Mouse (Mus musculus) thymus, adult 2 months (tissue): ENCODE results near the gene Zscan2. TPM values are rescaled to one million over a fixed set of nuclear protein-coding genes. Genes with fewer than 3 reads are reported as not detected.

Experiments used
- DNase-seq: peaks from one replicate; pipeline ENCODE4 v3.0.0; 2021
- H3K27ac ChIP-seq: fragments of 200-500 bp; 2 replicates; pipeline ENCODE4 v1.5.1; 2012; ENCODE audit warnings: low read length, control low read depth; ENCODE audit not compliant: control insufficient read depth, insufficient read depth
- H3K27me3 ChIP-seq: fragments of 200-500 bp; 2 replicates; pipeline ENCODE4 v1.6.1; 2012; ENCODE audit warnings: mild to moderate bottlenecking, low read length, moderate library complexity, mixed read lengths; ENCODE audit not compliant: control insufficient read depth, insufficient read depth
- H3K36me3 ChIP-seq: fragments of 200-500 bp; 2 replicates; pipeline ENCODE4 v1.6.1; 2012; ENCODE audit warnings: mild to moderate bottlenecking, low read length, moderate library complexity; ENCODE audit not compliant: control insufficient read depth, insufficient read depth
- H3K4me1 ChIP-seq: fragments of 200-500 bp; replicated peaks from 2 replicates; pipeline ENCODE4 v1.6.1; 2012; ENCODE audit warnings: low read length; ENCODE audit not compliant: control insufficient read depth, insufficient read depth
- H3K4me3 ChIP-seq: fragments of 200-500 bp; 2 replicates; pipeline ENCODE4 v1.5.1; 2012; ENCODE audit warnings: mild to moderate bottlenecking, low read length, control low read depth, moderate library complexity; ENCODE audit not compliant: control insufficient read depth, insufficient read depth
- CTCF ChIP-seq: fragments of 200-500 bp; IDR thresholded peaks from 2 replicates; pipeline ENCODE4 v1.5.1; 2012; ENCODE audit warnings: mild to moderate bottlenecking, control low read depth, low read length, moderate library complexity, borderline replicate concordance; ENCODE audit not compliant: control insufficient read depth, poor library complexity, insufficient read depth; ENCODE audit errors: extremely low read depth
- POLR2A ChIP-seq: fragments of 200-500 bp; IDR thresholded peaks from 2 replicates; pipeline ENCODE4 v1.6.1; 2012; ENCODE audit warnings: mild to moderate bottlenecking, low read length, control low read depth, moderate library complexity; ENCODE audit not compliant: control insufficient read depth, poor library complexity, insufficient read depth; ENCODE audit errors: extremely low read depth
- WGBS: fragments of 180-500 bp; shearing (Covaris S2); methylation state at CpG from one replicate; pipeline ENCODE4 v1.1.7; 2018; 5-methylcytosine and 5-hydroxymethylcytosine counted together
- polyA plus RNA-seq: library from polyadenylated mRNA; depleted of rRNA; stranded (reverse); fragments of >200 nt; gene quantifications from 2 replicates; pipeline ENCODE4 v1.2.3, GENCODE M21; 2012

Zscan2 gene
- polyA plus RNA-seq, 1 experiment: 26.2 TPM

- no peak for DNase-seq
- 91% methylated on average over 11 of the region's 11 CpGs for WGBS
- Histone ChIP-seq H3K36me3 (no peaks in the 10 kb centered on the region), H3K27ac (no peak overlapping the region), H3K4me3 (no peak overlapping the region), H3K4me1 (peaks cover 22% of the 10 kb centered on the region), H3K27me3 (no peaks in the 10 kb centered on the region; the same call in 1 of the 2 replicates)
- no peak for TF ChIP-seq POLR2A
- no peak for TF ChIP-seq CTCF
Measured at GRCm38 (mm10) chr7:80903625-80904422, 43.1 kb downstream of the Zscan2 start.

- TF ChIP-seq CTCF (no peak), POLR2A (0 out of 2 replicates have a peak, but pooled peaks have one; percentile 37)
- H3K4me1 ChIP-seq: peaks cover 22% of the 10 kb centered on the region
- peak; percentile 70 for DNase-seq
- peak within 1 kb of the TSS; percentile 31; the same call in 1 of the 2 replicates for H3K27ac ChIP-seq
- no peaks in the 10 kb centered on the region for H3K36me3 ChIP-seq
- H3K27me3 ChIP-seq: no peaks in the 10 kb centered on the region; the same call in 1 of the 2 replicates
- peak within 1 kb of the TSS; percentile 70 for H3K4me3 ChIP-seq
- 4% methylated on average over 19 of the region's 19 CpGs for WGBS
Measured at GRCm38 (mm10) chr7:80904921-80905515, 44.3 kb downstream of the Zscan2 start, which contains the start of gene Nmb. TSS of gene Nmb (minus strand) at chr7:80905076.

DNA sequence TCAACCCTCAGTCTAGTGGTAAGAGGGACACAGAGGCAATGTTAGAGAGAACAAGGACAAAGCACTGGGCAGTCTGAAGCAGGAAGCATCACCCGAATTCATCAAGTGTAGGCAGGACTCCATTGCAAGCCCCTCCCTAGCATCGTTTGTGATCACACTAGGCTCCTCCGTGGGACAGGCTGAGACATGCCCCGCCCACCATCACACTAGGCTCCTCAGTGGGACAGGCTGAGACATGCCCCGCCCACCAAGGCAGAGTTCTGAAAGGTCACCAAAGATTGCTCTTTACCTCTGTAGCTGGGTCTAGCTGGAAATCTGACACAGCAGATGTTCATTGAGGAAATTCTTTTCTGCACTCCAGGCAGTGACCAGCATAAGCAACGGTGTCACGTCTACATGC, 50.3 kb downstream of the Zscan2 start:
- Histone ChIP-seq H3K4me3 (no peak overlapping the region), H3K27me3 (no peaks in the 10 kb centered on the region), H3K4me1 (no peaks in the 10 kb centered on the region; the same call in 1 of the 2 replicates), H3K27ac (no peak overlapping the region), H3K36me3 (peaks cover 37% of the 10 kb centered on the region)
- DNase-seq: no peak
- WGBS: 84% methylated on average over 7 of the region's 7 CpGs
- TF ChIP-seq CTCF: no peak

DNA sequence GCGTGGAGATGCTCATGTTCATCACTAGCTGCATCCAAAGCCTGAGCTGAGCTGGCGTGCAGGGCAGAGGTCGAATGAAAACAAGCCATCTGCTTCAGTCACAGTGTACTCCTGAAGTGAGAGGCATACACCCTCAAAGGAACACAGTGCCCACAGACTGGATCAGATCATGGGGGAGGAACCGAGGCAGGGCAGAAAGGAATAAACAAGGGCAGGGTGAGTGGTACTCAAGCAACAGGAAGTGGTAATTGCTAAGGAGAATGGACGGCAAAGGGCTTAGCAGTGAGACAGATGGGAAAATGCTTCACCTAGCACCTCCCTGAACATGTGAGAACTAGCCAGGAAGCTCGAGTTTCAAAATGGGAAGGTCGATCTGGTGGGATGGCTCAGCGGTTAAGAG, 51.8 kb downstream of the Zscan2 start:
- 86% methylated on average over 8 of the region's 8 CpGs for WGBS
- Histone ChIP-seq H3K36me3 (peaks cover 43% of the 10 kb centered on the region), H3K27ac (no peak overlapping the region), H3K27me3 (no peaks in the 10 kb centered on the region), H3K4me3 (no peak overlapping the region), H3K4me1 (peaks cover 2% of the 10 kb centered on the region)
- no peak for TF ChIP-seq CTCF
- TF ChIP-seq POLR2A: no peak
- no peak for DNase-seq

- 37% methylated on average over 4 of the region's 4 CpGs for WGBS
- no peak for DNase-seq
- no peak overlapping the region for H3K4me3 ChIP-seq
- H3K27me3 ChIP-seq: no peaks in the 10 kb centered on the region
- peaks cover 34% of the 10 kb centered on the region for H3K36me3 ChIP-seq
- TF ChIP-seq CTCF (no peak), POLR2A (no peak)
- H3K4me1 ChIP-seq: peaks cover 13% of the 10 kb centered on the region
- peak overlapping the region; percentile 86 for H3K27ac ChIP-seq
Measured at GRCm38 (mm10) chr7:80917916-80918465, 57.3 kb downstream of the Zscan2 start.

DNA sequence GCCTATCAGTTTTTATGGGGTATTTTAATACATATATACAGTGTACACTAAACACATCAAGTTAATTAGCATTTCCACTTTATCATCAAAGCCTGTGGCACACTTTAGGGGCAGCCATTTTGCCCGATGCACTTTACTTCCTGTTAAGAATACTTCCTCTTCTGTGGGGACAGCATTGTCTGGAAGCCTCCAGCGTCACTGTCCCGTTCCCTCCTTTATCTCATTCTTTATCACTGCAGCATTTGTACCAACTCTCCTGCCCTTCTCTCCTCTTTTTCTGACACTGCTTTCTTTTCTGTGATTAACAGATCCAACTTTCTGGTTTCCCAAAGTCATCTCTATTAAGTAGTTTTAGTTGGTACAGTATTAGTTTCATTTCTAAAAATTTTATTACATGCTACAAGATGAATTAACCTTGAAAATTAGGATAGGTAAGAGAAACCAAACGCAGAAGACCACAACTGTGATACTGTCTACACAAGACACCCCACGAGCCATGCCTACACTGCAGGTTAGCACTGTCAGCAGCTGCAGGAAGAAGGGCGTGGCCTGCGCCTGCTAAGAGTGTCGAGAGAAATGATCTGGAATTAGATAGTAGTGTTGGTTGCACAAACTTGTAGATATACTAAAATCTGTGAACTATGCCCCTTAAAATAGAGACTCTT, 58.4 kb downstream of the Zscan2 start:
- peaks cover 29% of the 10 kb centered on the region for H3K36me3 ChIP-seq
- no peak for TF ChIP-seq POLR2A
- TF ChIP-seq CTCF: no peak
- no peak overlapping the region for H3K4me3 ChIP-seq
- peak overlapping the region; percentile 47; the same call in 1 of the 2 replicates for H3K27ac ChIP-seq
- H3K27me3 ChIP-seq: no peaks in the 10 kb centered on the region
- peak; percentile 62 for DNase-seq
- 16% methylated on average over 8 of the region's 8 CpGs for WGBS
- peaks cover 13% of the 10 kb centered on the region for H3K4me1 ChIP-seq
